8 mouse cellular contexts compared by ENCODE assay signal in the genomic region with DNA sequence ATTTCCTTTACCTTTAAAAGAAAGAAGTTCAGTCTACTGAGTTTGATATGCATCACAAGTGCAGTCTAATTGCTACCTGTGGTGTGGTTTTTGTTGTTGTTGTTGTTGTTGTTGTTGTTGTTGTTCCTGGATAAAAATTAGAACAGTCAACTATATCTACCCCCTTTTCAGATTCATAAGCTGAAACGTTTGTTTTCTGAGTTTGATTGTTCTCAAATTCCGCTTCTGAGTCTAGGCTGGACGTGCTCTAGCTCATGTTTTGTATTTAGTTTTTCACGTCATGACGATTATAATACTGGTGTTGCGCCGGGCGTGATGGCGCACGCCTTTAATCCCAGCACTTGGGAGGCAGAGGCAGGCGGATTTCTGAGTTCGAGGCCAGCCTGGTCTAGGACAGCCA. TPM values are rescaled to one million over a fixed set of nuclear protein-coding genes. Genes with fewer than 3 reads are reported as not detected.
DNase-seq lines count a peak whose midpoint lies in the region; ATAC-seq and TF ChIP-seq lines count a peak whose summit lies in the region.

No protein-coding gene starts in this region.

- WGBS in heart, embryonic 16.5 days, result 65% methylated on average over 12 of the region's 12 CpGs
- WGBS in forebrain, embryonic 16.5 days, result 73% methylated on average over 12 of the region's 12 CpGs
- WGBS in midbrain, embryonic 11.5 days, result 74% methylated on average over 12 of the region's 12 CpGs

- H3K9ac ChIP-seq in heart, embryonic 16.5 days (ENCODE audit: low read length), result peak overlapping the region; percentile 92
- peak overlapping the region; percentile 93 for H3K9ac ChIP-seq in MEL (ENCODE audit: control insufficient read depth, low read depth, low read length, poor library complexity, severe bottlenecking)
- H3K9ac ChIP-seq in forebrain, embryonic 16.5 days (replicated peaks; ENCODE audit: low read depth, low read length), result peak overlapping the region; percentile 89
- H3K9ac ChIP-seq in midbrain, embryonic 11.5 days (ENCODE audit: low read length), result peak overlapping the region; percentile 79; the same call in 1 of the 2 replicates

- no peak for ATAC-seq in heart, embryonic 16.5 days (replicated peaks; ENCODE audit: extremely low read depth, insufficient read depth, low FRiP score)
- no peak for ATAC-seq in forebrain, embryonic 16.5 days
- no peak for ATAC-seq in midbrain, embryonic 11.5 days (ENCODE audit: low FRiP score)
- no peak for ATAC-seq in granulocyte monocyte progenitor cell, adult 5-6 weeks (replicated peaks; ENCODE audit: poor library complexity, severe bottlenecking)
- no peak for ATAC-seq in megakaryocyte progenitor cell, adult 5-6 weeks (replicated peaks; ENCODE audit: poor library complexity)

- H3K4me1 ChIP-seq in heart, embryonic 16.5 days (ENCODE audit: control insufficient read depth, insufficient read depth, low read length), result peaks cover 5% of the 10 kb centered on the region
- H3K4me1 ChIP-seq in MEL (ENCODE audit: control insufficient read depth in 1 of 2, insufficient read depth in 2 of 2, low read length in 2 of 2), result peaks cover 0 to 24% of the 10 kb centered on the region in 2 experiments; a peak in 2 of 4 replicates
- peaks cover 8% of the 10 kb centered on the region; the same call in 1 of the 2 replicates for H3K4me1 ChIP-seq in forebrain, embryonic 16.5 days (replicated peaks; ENCODE audit: control insufficient read depth, insufficient read depth, low read length)
- no peaks in the 10 kb centered on the region for H3K4me1 ChIP-seq in midbrain, embryonic 11.5 days (ENCODE audit: control insufficient read depth, insufficient read depth, low read length)

- H3K79me2 ChIP-seq in MEL (ENCODE audit: control insufficient read depth, insufficient read depth, low read length, poor library complexity), result peaks cover 27% of the 10 kb centered on the region

- no peak for TF ChIP-seq CTCF in MEL (IDR thresholded peaks at IDR 0.05 in 2 of 3, conservative IDR thresholded peaks at IDR 0.05 in 1 of 3; ENCODE audit: control insufficient read depth in 1 of 3, insufficient read depth in 1 of 3, low read depth in 2 of 3, low read length in 3 of 3, poor library complexity in 1 of 3, severe bottlenecking in 1 of 3)

- H3K4me2 ChIP-seq in heart, embryonic 16.5 days (ENCODE audit: low read depth, low read length), result peak overlapping the region; percentile 83
- H3K4me2 ChIP-seq in forebrain, embryonic 16.5 days (ENCODE audit: low read length), result peak overlapping the region; percentile 75
- H3K4me2 ChIP-seq in midbrain, embryonic 11.5 days, result peak overlapping the region; percentile 61

- no peak for TF ChIP-seq EP300 in MEL (IDR thresholded peaks at IDR 0.05; ENCODE audit: low read depth in 1 of 2, low read length in 2 of 2)

- H3K27me3 ChIP-seq in heart, embryonic 16.5 days (ENCODE audit: control insufficient read depth, insufficient read depth, low read length), result no peaks in the 10 kb centered on the region
- H3K27me3 ChIP-seq in MEL (ENCODE audit: control insufficient read depth in 1 of 2, insufficient read depth in 2 of 2, low read length in 2 of 2), result no peaks in the 10 kb centered on the region
- H3K27me3 ChIP-seq in forebrain, embryonic 16.5 days (replicated peaks; ENCODE audit: control insufficient read depth, insufficient read depth, low read length), result no peaks in the 10 kb centered on the region
- no peaks in the 10 kb centered on the region for H3K27me3 ChIP-seq in midbrain, embryonic 11.5 days (ENCODE audit: control insufficient read depth, insufficient read depth, low read length)

- no peak for TF ChIP-seq POLR2A in MEL (IDR thresholded peaks at IDR 0.05; ENCODE audit: control insufficient read depth in 1 of 2, insufficient read depth in 1 of 2, low read depth in 1 of 2, low read length in 2 of 2, poor library complexity in 1 of 2)

- no peak overlapping the region for H3K27ac ChIP-seq in heart, embryonic 16.5 days (ENCODE audit: low read length)
- peak overlapping the region; percentile 82; the same call in 1 of the 2 replicates for H3K27ac ChIP-seq in MEL (ENCODE audit: control insufficient read depth, low read depth, low read length)
- H3K27ac ChIP-seq in forebrain, embryonic 16.5 days (ENCODE audit: low read length), result no peak overlapping the region; the same call in 1 of the 2 replicates
- H3K27ac ChIP-seq in midbrain, embryonic 11.5 days (ENCODE audit: low read depth, low read length), result no peak overlapping the region

- TF ChIP-seq RAD21 in MEL (IDR thresholded peaks at IDR 0.05; ENCODE audit: low read depth, low read length), result no peak

- H3K4me3 ChIP-seq in heart, embryonic 16.5 days (ENCODE audit: low read length), result peak overlapping the region; percentile 97
- peak overlapping the region; percentile 93 to 94 for H3K4me3 ChIP-seq in MEL (ENCODE audit: control insufficient read depth in 1 of 2, insufficient read depth in 1 of 2, low read depth in 2 of 2, low read length in 2 of 2)
- H3K4me3 ChIP-seq in forebrain, embryonic 16.5 days (replicated peaks; ENCODE audit: low read length), result peak overlapping the region; percentile 68
- H3K4me3 ChIP-seq in midbrain, embryonic 11.5 days (ENCODE audit: low read depth, low read length), result peak overlapping the region; percentile 77

- H3K36me3 ChIP-seq in heart, embryonic 16.5 days (ENCODE audit: control insufficient read depth, insufficient read depth), result no peaks in the 10 kb centered on the region
- peaks cover 0 to 30% of the 10 kb centered on the region in 2 experiments; a peak in 2 of 4 replicates for H3K36me3 ChIP-seq in MEL (ENCODE audit: control insufficient read depth in 1 of 2, insufficient read depth in 2 of 2, low read length in 2 of 2)
- no peaks in the 10 kb centered on the region for H3K36me3 ChIP-seq in forebrain, embryonic 16.5 days (ENCODE audit: control insufficient read depth, insufficient read depth)
- H3K36me3 ChIP-seq in midbrain, embryonic 11.5 days (ENCODE audit: control insufficient read depth, insufficient read depth, low read length), result no peaks in the 10 kb centered on the region

- no peaks in the 10 kb centered on the region for H3K9me3 ChIP-seq in heart, embryonic 16.5 days (replicated peaks; ENCODE audit: control insufficient read depth, low read length)
- H3K9me3 ChIP-seq in MEL (replicated peaks; ENCODE audit: insufficient read depth, low read length), result no peaks in the 10 kb centered on the region
- H3K9me3 ChIP-seq in forebrain, embryonic 16.5 days (ENCODE audit: control insufficient read depth, low read length), result no peaks in the 10 kb centered on the region
- H3K9me3 ChIP-seq in midbrain, embryonic 11.5 days (ENCODE audit: control insufficient read depth, low read length), result no peaks in the 10 kb centered on the region

- no peak for DNase-seq in heart, adult 11 months
- peak; percentile 53 for DNase-seq in MEL (ENCODE audit: low read depth, low spot score)
- DNase-seq in midbrain, embryonic 11.5 days (ENCODE audit: low spot score, missing footprints), result no peak
- no peak for DNase-seq in layer of hippocampus, postnatal 36 days

TF ChIP-seq in MEL, 35 proteins besides CTCF, POLR2A, EP300 and RAD21:
- TF ChIP-seq ELF1 (IDR thresholded peaks at IDR 0.05; ENCODE audit: low read depth, low read length) (no peak), SIN3A (IDR thresholded peaks at IDR 0.05; ENCODE audit: low read length) (no peak), MAX (IDR thresholded peaks at IDR 0.05; ENCODE audit: low read length) (no peak), USF2 (IDR thresholded peaks at IDR 0.05; ENCODE audit: borderline replicate concordance in 1 of 2, insufficient read depth in 1 of 2, low read depth in 1 of 2, low read length in 2 of 2) (no peak), TCF12 (IDR thresholded peaks at IDR 0.05; ENCODE audit: low read depth, low read length) (no peak), POLR2AphosphoS2 (IDR thresholded peaks at IDR 0.05; ENCODE audit: low read length) (no peak), ZMIZ1 (IDR thresholded peaks at IDR 0.05; ENCODE audit: low read depth, low read length) (no peak), E2F4 (IDR thresholded peaks at IDR 0.05; ENCODE audit: borderline replicate concordance, low read depth, low read length) (no peak)

RNA-seq across cellular contexts. Expression of gene Ascc3, which starts 0.9 kb away (rescaled TPM):
- 12.8 and 15.3 TPM in 2 replicates for polyA plus RNA-seq in heart, embryonic 16.5 days (2015; fragmentation: Nextera tagmentation; extraction: Ambion mirVana)
- 24.3 and 31.4 TPM in 2 replicates for total RNA-seq in MEL (2012; rRNA removed)
- 100 to 1,000 TPM in 1 of 2 experiments, 10 to 100 TPM in 1; 22.6 to 131 TPM for polyA plus RNA-seq in MEL (2012; ENCODE audit: insufficient read depth in 1 of 2, insufficient read length in 2 of 2, low read depth in 1 of 2, low replicate concordance in 2 of 2, missing spikeins in 1 of 2)
- polyA plus RNA-seq in forebrain, embryonic 16.5 days (2015; fragmentation: Nextera tagmentation; extraction: Ambion mirVana), result 20.1 and 20.2 TPM in 2 replicates
- polyA plus RNA-seq in midbrain, embryonic 11.5 days (2014; fragmentation: Nextera tagmentation; extraction: Ambion mirVana), result 17.4 and 20.6 TPM in 2 replicates
- 10 to 100 TPM; 24.3 to 28.0 TPM for total RNA-seq in layer of hippocampus, postnatal 36 days (2021)
- total RNA-seq in granulocyte monocyte progenitor cell, adult 5-6 weeks (2014; fragmentation: Nextera tagmentation), result 25.8 and 35.2 TPM in 2 replicates
- 32.1 and 34.2 TPM in 2 replicates for total RNA-seq in granulocyte monocyte progenitor cell, adult 5-6 weeks (2017)
- total RNA-seq in megakaryocyte progenitor cell, adult 5-6 weeks (2015), result 44.9 and 46.7 TPM in 2 replicates
- total RNA-seq in megakaryocyte progenitor cell, adult 5-6 weeks (2017), result 35.7 and 38.7 TPM in 2 replicates
